Mouse (Mus musculus) cerebellum, adult 9-11 months (tissue): ENCODE measurements around the gene 1190007I07Rik.
A peak's percentile ranks its signal among the peaks of the same experiment; 100 is the strongest.

Experiments used
- DNase-seq: peaks from one replicate; pipeline ENCODE4 v3.0.0; 2022

Gene 1190007I07Rik

DNA sequence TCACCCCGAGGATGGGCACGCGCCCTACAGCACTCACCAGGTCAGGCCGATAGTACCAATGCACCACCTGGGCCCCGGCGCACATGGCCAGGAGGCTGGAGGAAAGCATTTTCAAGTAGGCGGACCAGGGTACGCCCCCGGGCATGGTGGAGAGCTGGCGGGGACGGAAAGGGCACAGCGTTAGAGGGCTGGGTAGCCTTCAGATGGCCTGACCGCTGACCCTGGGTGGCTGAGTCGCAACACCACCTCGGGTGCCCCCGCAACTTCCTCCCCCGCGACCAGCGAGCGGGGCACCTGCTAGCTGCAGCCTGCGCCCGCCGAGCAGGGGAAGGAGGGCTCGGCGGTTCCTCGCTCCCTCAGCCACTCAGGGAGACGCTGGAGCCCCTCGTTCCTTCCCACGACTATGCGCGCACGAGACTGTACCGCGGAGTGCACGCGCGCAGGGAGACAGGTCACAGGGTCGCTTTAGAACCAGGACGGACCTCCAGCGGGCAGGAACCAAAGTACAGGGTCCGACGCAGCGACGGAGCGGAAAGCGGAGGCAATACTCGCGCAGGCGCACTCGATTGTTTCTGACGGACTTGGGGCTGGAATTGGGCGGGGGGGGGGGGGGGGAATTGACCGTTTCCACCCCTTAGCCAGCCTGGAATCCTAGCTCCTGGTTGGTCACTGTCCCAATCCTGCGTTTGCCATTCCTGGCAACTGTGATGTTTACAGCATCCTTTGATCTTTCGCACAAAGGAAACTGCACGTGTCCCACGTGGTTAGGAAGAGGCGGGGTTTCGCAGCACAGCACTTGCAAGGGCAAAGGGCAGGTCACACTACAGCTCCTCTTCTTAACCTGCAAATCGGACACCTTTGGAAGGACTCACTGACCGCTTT lies at the start of gene 1190007I07Rik:
1190007I07Rik (minus strand) TSS at position 558 of the 882 bp plus-strand sequence.
- peak; percentile 93 for DNase-seq

DNA sequence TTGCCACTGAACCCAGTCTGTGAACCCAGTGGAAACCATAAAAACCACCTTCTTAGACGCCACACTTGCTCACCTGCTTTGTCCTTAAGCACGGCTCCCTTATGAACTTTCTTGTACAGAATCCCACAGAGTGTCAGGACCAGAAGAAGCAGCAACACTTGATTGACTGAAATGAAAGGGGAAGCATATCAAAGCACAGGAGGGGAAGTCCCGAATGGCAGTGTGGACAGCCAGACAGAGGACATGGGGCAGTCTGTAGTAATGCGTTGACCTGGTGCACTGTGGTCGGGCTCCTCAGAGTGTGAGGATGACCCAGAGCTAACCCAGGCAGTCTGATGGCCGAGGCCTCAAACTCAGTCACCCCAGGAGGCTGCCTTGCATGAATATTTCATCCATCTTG lies 47.2 kb upstream of the 1190007I07Rik start:
- DNase-seq, result no peak

DNA sequence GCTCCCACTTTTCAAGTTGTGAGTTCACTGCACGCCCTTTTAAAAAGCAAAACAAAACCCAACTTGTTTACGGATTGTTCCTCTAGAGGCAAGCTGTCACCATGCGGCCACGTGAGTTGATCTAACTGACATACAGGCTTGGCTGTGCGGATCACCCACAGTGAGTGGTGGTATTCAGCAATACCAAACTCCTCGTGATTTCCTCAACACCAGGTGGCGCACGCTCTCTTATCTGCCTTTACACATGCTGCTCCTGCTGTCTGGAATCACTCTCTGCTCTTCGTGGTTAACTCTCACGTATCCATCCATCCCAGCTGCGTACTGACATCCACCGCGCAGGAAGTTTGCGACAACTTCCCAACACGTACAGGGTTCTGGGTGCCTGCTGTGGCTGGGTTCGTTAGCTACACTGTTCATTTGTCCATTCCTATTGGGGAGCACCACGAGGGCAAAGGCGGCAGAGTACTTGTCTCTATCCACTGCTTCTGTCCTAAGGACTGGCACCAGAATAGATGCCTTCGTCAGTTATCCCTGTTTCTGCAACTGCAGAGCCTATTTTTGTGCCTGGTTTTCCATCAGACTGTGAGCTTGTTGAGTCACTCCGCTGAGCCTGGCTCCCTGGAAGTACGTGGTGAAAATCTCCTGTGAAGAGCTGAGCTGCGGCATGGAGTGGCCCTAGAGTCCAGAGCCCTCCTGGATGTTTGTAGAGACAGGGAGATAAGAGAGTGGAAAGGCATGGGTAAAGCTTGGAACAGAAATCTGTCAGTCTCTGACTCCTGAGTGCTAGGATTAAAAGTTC lies 43.6 kb upstream of the 1190007I07Rik start:
- DNase-seq, result peak; percentile 89

DNA sequence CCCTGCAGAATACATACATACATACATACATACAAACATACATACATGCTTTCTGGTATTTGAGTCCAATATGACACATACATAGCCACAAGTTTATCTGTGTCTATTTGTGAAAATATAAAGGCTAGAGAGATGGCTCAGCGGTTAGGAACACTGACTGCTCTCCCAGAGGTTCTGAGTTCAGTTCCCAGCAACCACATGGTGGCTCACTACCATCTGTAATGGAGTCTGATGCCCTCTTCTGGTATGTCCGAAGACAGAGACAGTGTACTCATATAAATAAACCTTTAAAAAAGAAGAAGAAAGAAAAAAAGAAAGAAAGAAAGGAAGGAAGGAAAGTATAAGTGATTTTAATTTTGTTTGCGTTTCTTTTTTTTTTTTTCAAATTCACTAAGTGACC lies 42.9 kb upstream of the 1190007I07Rik start:
- DNase-seq, result no peak

DNA sequence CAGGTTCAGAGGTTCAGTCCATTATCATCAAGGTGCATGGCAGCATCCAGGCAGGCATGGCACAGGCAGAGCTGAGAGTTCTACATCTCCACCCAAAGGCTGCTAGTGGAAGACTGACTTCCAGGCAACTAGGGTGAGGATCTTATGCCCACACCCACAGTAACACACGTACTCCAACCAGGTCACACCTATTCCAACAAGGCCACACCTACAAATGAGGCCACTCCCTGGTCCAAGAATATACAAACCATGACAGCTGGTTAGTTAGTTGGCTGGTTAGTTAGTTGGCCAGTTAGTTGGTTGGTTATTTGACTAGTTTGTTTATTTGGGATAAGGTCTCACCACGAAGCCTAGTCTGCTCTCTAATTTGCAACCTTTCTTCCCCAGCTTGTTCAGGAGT lies 40.3 kb upstream of the 1190007I07Rik start:
- peak; percentile 32 for DNase-seq

DNA sequence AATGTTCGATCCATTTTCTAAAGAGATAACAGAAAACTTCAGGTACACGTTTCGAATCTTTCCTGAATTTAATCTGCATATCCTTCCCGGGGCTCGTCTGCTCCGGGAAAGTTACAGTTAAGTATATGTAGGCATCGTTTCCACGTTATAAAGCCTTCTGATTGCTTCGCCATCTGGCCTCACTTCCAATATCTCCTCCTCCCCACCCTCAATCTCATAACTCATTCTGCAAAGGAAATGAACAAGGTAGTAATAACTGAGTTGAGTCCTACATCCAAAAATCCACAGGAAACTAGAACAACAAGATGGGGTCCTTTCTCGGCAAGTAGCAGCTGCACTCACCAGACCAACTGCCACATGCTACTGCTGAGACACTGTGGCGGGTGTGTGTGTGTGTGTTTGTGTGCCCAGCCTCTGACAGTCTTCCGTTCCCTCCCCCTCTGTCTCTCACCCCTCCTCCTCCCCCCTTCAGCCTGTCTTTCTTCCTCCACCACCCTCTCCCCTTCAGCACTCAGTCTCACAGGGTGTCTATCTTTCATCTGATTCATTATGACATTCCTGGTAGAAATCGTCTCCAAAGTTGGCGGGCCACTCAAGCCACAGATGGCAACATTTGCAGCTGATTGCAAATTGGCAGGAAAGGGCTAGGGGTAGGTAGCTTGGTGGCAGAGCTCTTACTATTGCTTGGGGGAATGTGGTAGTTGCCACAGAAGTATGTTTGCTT lies 39.4 kb upstream of the 1190007I07Rik start:
- peak; percentile 89 for DNase-seq

DNA sequence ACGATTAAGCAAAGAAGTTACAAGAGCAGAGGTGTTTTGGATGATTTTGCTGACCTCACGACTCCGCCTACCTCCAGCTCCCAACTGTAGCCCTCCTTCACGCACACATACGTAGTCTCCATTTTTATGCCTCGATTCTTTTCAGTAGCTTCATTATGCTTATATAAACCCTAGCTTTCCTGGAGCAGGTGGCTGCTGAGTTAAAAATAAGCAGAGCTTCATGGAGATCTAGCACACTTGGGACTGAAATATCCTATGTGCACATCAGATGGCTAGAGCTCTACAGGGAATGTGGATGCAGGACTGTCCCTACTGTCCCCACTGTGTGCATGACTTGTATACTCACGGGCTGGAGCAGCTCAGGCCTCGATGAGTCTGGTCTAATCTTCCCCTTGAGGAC lies 38.8 kb upstream of the 1190007I07Rik start:
- DNase-seq, result peak; percentile 57

DNA sequence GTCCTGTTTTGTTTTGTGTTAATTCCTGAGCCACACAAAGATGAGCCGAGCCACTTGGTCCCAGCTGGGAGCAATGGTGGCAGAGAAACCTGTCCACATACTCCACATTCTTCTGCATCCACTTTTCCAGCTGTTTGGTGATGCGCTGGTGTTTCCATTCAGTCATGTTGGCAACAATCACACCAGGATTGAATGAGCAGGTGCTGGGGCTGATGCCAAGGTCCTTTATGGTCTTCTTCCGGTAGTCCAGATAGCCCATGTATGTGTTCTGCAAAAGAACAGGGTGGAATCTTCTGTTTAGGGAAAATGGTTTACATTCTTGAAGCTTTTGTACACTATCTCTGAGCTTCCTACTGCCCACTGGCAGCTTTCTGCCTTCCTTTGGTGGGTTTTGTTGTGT lies 31.6 kb upstream of the 1190007I07Rik start:
- no peak for DNase-seq

DNA sequence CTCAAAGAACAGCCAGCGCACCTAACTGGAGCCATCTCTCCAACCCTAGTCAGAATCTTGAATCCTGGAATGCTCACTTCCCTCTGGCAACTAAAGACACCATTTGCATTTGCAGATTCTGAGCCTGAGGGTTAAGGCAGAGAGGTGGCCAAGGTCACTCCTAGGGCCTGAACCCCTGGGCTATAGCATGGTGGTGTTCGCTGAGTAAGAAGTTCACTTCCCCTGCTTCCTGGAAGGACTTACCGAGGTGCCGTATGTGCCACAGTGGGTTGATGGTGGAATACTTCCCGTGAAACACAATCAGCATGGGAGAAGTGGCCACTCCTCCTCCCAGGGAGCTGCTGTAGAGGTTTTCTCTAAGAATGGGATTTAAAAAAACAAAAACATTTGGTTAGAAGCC lies 29.6 kb upstream of the 1190007I07Rik start:
- DNase-seq, result no peak

DNA sequence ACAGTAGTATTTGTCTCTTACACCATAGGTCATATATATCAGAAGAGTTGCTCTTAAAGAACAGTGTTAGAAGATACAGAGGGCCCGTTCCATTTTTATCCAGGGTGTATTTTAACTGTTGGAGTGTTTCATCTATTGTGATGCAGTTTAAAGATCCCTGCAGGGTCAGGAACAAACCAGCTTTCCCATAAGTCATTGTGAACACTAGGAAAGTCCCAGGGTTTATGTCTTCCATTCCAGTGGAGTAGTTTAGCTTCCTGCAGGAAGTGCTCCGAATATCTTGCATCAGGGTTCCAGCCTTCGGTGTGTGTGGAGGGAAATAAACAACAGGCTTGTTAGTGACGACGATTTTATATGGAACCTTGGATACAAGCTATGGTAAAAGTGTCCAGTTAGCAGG lies 28.2 kb upstream of the 1190007I07Rik start:
- DNase-seq, result no peak

DNA sequence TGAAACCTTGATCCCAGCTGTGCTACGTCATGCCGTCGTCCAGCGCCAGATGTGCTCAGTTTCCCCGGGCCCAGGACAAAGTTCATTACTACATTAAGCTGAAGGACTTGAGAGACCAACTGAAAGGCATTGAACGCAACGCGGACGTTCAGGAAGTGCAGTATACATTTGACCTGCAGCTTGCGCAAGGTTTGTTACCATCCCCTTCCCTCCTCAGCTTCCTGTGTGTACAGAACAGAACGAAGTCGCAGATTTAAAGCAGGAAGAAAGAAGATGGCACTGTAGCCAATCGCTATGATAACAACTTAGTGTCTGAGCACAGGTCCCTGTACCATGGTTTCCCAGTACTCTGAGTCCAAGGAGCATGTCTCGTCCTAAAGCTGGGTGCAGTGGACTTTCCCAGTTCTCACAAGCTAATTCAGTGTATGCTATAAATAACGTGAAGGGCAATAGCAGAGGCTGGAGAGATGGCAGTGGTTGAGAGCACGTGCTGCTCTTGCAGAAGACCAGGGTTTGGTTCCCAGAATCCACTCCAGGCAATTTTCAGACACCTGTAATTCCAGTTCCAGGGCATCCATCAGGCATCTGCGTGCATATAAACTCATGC lies 24.3 kb upstream of the 1190007I07Rik start:
- no peak for DNase-seq

DNA sequence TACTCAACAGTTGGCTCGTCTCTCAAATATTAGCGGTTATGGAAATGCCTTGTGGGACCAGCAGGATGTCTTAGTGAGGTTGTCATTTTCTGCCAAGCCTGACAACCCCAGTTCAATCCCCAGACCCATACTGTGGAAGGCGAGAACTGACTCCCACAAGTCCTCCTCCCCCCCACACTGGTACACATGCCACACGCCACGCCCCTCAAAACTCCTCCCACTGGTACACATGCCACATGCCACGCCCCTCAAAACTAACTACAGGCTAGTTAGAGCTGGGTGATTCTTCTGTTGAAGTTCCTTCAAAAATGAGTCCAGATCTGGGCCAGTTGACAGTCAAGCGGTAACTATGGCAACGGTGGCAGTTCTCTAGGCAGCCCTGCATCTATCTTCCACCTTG lies 23.1 kb upstream of the 1190007I07Rik start:
- DNase-seq, result no peak

DNA sequence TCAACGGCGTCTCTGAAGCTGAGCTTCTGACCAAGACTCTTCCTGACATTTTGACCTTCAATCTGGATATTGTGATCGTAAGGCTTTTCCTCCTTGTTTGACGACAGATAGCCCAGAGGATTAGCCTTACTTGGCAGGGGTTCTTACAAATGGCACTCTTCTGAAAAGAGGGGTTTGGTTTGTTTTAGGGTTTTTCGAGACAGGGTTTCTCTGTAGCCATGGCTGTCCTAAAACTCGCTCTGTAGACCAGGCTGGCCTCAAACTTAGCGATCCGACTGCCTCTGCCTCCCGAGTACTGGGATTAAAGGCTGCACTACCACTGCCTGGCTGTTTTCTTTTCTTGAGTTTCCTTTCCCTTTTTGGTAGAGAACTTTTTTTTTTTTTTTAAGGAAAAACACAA lies 18.5 kb upstream of the 1190007I07Rik start:
- DNase-seq, result no peak

DNA sequence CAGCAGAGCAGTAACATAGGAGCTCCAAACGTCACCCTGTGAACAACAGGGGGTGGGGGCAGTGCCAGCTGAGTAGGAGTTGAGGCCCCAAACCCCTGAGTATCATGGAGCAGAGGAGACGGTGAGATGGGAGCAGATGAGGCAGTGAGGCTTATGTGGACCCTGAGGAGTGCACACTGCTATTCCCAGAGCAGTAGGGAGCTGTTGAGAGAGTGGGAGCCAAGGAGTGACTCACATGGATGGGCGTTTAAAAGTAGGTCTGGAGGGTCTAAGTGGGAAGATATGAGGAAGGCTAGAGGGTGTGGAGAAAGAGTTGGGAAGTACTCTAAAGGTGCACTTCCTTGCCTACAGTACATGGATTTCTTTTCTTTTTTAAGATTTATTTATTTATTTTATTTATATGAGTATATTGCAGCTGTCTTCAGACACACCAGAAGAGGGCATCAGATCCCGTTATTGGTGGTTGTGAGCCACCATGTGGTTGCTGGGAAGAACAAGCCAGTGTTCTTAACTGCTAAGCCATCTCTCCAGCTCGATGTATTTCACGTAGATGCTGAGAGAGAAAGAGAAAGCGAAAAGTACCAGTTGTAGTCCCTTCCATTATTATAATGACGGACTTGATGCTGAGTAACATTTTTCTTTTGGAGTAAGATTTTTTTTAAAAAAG lies 16.1 kb upstream of the 1190007I07Rik start:
- DNase-seq, result peak; percentile 27

DNA sequence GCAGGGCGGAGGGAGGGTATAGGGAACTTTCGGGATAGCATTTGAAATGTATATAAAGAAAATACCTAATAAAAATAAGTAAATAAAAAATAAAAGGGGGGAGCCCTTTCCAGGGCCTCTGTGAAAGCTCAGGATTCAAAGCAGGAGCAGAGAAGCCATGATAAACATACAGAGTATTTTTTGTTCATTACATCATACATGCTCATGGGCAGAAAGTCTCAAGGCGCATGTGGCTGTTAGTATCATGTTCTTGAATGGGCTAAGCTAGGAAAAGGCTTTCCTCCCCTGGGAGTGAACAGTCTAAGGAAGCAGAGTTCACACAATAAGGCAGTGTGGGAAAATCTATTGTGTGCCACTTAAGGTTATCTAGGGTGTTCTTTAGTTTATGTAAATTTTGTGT lies 13.3 kb upstream of the 1190007I07Rik start:
- DNase-seq, result no peak

DNA sequence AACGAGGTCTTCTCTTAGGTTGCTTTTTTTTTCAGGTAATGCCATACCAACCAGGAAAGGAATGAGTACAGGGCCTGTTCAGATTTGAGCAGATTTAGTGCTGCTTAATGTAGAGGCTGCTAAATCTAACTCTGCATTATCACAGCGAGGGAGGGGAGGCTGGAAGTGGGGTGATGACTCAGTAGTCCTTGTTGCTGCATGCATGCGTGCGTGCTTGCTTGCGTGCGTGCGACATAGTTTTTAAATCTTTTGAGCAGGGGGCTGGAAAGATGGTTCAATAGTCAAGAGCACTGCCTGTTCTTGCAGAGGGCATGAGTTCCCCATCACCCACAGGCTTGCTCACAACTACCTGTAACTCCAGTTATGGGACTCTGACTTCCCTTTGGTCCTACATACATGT lies 11.3 kb upstream of the 1190007I07Rik start:
- no peak for DNase-seq

DNA sequence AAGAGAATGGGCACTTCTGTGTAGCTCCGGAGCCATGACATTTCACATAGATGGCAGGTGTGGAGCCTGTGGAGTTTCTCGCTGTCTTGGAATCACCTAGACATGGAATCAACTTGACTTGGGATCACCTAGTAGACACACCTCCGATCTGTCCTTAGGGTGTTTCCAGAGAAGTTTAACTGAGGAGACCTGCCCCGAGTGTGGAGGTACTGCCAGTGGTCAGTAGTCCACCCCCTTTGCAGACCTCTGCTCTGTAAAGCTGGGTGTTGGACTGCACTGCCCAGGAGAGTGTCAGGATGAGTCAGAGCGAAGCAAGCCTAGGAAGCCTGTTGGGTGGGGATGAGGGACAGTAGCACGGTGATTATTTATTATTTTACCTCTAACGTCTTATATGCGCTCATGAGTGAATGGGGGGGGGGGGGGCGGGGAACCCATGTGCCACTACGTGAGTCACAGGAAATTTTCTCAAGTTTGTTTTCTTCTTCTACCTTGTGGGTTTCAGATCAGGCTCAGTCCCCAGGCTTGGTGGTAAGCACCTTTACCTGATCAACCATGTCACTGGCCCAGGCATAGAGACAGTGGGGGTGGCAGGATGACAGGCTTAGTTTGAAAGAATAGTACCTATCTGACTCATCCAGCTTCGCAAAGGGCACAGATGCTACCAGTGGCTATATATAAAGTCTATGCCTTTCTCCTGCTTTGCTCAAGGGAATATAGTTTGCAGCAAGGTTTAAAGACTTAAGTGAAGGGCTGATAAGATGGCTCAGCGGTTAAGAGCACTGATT lies 9.7 kb upstream of the 1190007I07Rik start:
- DNase-seq, result no peak

DNA sequence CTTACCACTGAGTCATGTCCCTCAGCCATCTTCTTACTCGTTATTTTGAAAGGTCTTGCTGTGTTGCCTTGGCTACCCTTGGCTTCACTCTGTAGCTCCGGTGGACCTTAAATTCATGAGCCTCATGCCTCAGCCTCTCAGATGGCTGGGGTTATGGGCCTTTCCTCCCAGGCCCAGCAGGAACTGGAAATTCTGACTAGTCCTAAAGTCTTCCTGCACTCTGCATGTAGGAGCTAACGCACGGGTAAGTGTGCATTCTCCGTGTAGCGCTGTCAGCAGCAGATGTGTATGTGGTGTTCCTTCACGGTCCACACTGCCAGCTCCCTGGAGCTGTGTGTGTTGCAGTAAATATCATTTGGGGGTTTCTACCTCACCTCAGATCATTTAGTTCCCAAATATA lies 8.1 kb upstream of the 1190007I07Rik start:
- no peak for DNase-seq

DNA sequence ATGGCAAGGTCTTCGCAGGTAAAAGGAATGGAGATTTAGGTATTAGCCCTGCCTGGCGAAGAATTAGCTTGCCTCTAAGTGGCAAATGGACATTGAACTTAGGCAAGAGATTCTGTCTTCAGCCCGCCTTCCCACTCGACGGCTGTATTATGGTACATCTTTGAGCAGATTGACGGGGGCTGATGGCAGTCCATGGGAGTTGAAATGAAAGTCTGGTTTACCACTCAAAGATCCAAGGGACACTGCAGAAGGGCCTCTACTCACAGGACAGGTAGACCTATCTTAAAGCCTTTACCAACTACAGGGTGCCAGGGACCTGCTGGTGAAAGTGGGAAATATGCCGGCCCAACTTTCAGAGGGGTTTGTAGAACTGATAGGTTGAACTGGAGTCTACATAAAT lies 7.5 kb upstream of the 1190007I07Rik start:
- peak; percentile 33 for DNase-seq

DNA sequence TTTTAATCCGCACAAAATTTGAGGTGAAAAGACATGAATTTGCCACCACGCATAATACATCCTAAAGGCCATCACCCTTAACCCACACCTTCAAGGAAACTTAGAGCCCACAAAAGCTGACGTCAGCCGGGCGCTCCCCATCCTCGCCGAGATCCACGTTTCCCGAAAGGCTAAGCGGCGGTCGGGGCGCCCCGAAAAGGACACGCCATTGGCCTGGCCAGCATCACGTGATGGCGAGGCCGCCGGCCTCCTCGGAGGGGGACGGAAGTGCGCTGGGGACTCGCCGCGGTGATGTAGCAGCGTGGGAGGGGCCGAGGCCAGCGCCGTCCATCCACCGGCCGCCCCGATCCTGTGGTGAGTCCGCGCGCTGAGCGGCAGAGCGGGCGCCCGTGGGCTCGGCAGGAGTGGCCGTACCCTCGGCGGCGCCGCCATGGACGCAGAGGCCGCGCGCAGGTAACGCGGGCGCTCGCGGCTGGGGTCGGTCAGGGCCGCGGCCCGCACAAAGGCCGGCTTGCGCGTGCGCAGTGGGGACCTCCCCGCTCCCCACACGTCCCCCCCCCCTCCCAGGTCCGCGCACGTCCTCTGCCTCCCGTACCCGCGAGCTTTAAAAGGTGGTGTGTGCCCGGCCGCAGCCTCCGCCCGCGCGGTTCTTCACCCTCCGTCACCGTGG lies 6.7 kb upstream of the 1190007I07Rik start, which contains the start of gene Tdg:
Tdg (plus strand) TSS at position 243 of the 670 bp plus-strand sequence.
- peak; percentile 95 for DNase-seq

DNA sequence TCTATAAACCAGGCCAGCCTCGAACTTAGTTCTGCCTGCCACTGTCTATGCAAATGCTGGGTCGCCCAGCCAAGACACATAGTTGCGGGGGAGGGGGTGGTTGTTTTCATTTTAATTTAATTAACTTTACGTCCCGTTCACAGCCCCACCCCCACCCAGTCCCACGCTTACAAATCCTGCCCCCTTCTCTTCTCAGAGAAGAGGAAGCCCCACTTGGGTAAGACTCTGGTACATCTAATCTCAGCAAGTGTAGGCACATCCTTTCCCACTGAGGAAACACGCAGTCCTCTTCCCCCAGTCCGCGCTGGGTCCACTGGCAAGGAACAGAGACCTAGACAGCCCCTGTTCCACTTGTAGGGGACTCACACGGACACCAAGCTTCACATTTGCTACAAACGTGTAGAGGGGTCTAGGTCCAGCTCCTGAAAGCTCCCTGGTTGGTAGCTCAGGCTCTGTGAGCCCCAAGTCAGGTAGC lies 6.1 kb upstream of the 1190007I07Rik start:
- peak; percentile 30 for DNase-seq
